Mouse (Mus musculus) adrenal gland, postnatal 36 days (tissue): ENCODE data around the gene Itga8. TPM values are rescaled to one million over a fixed set of nuclear protein-coding genes. Genes with fewer than 3 reads are reported as not detected.

Source experiments
- DNase-seq, 2 experiments: peaks; one replicate each; pipeline ENCODE4 v3.0.0; 2021; ENCODE audit warnings: mixed read lengths in 1 of 2
- long read RNA-seq, 2 experiments: library from polyadenylated mRNA; stranded (forward); transcript quantifications; one replicate each; pipeline ENCODE4 v2.0.0; 2021; ENCODE audit warnings: borderline sequencing depth in 2 of 2
- total RNA-seq, 2 experiments: library from RNA; stranded (reverse); gene quantifications; 2 replicates each; pipeline ENCODE4 v1.2.3; 2021

Gene Itga8
- 10 to 100 TPM; 20.8 to 24.1 TPM for total RNA-seq
- long read RNA-seq, experiment 1, partial matches to known transcripts, result 2 of 4 reads
- long read RNA-seq, experiment 1, other reads (novel, unspliced or antisense), result 2 of 4 reads
- long read RNA-seq, experiment 2, result 0 reads

- peak; percentile 89 to 90 for DNase-seq
These were observed at the start of gene Itga8 for GRCm38 (mm10) chr2:12301431-12302170. Gene Itga8 (minus strand): TSS chr2:12301922.

GRCm38 (mm10) chr2:12348914-12349313 is 47.2 kb upstream of the Itga8 start:
- no peak for DNase-seq

GRCm38 (mm10) chr2:12331962-12332361 is 30.2 kb upstream of the Itga8 start:
- no peak for DNase-seq

GRCm38 (mm10) chr2:12329620-12330019 is 27.9 kb upstream of the Itga8 start:
- no peak for DNase-seq

GRCm38 (mm10) chr2:12329068-12329407 is 27.3 kb upstream of the Itga8 start:
- DNase-seq, result no peak

- DNase-seq, result no peak
These were observed 26.8 kb upstream of the Itga8 start for GRCm38 (mm10) chr2:12328355-12329067.

- DNase-seq, result no peak
These were observed 26.1 kb upstream of the Itga8 start for GRCm38 (mm10) chr2:12327691-12328354.

GRCm38 (mm10) chr2:12327216-12327615 is 25.5 kb upstream of the Itga8 start:
- peak; percentile 60 to 69 for DNase-seq

GRCm38 (mm10) chr2:12325868-12326267 is 24.1 kb upstream of the Itga8 start:
- DNase-seq, result no peak

- DNase-seq, result peak; percentile 87 to 88
These were observed 23.7 kb upstream of the Itga8 start for GRCm38 (mm10) chr2:12325417-12325816.

GRCm38 (mm10) chr2:12320914-12321313 is 19.2 kb upstream of the Itga8 start:
- DNase-seq, result no peak

GRCm38 (mm10) chr2:12318715-12319114 is 17.0 kb upstream of the Itga8 start:
- DNase-seq, result no peak

GRCm38 (mm10) chr2:12318036-12318435 is 16.3 kb upstream of the Itga8 start:
- DNase-seq, result no peak

GRCm38 (mm10) chr2:12317343-12317742 is 15.6 kb upstream of the Itga8 start:
- DNase-seq, result peak in 1 of 2 experiments; percentile 10

- DNase-seq, result peak; percentile 47 to 49
These were observed 14.6 kb upstream of the Itga8 start for GRCm38 (mm10) chr2:12316361-12316760.

GRCm38 (mm10) chr2:12314028-12314427 is 12.3 kb upstream of the Itga8 start:
- DNase-seq, result no peak

GRCm38 (mm10) chr2:12308466-12308865 is 6.7 kb upstream of the Itga8 start:
- no peak for DNase-seq

GRCm38 (mm10) chr2:12307311-12307710 is 5.6 kb upstream of the Itga8 start:
- DNase-seq, result peak in 1 of 2 experiments; percentile 50

- DNase-seq, result no peak
These were observed 3.4 kb upstream of the Itga8 start for GRCm38 (mm10) chr2:12305064-12305650.

GRCm38 (mm10) chr2:12300449-12301228 is 1.1 kb downstream of the Itga8 start:
- DNase-seq, result no peak

GRCm38 (mm10) chr2:12297287-12297686 is 4.4 kb downstream of the Itga8 start:
- no peak for DNase-seq

- DNase-seq, result no peak
These were observed 6.6 kb downstream of the Itga8 start for GRCm38 (mm10) chr2:12295150-12295549.
